Mouse (Mus musculus): Measurements from ENCODE around the gene Cdh5. TPM values are rescaled to one million over a fixed set of nuclear protein-coding genes. Genes with fewer than 3 reads are reported as not detected.
"Not testable (repeated sequence)": the region's sequence is repeated elsewhere in the genome, so short reads cannot be mapped to it uniquely, and the experiment has no call there.

The Cdh5 gene
- polyA plus RNA-seq, 1 experiment, result 9.9 TPM

DNA sequence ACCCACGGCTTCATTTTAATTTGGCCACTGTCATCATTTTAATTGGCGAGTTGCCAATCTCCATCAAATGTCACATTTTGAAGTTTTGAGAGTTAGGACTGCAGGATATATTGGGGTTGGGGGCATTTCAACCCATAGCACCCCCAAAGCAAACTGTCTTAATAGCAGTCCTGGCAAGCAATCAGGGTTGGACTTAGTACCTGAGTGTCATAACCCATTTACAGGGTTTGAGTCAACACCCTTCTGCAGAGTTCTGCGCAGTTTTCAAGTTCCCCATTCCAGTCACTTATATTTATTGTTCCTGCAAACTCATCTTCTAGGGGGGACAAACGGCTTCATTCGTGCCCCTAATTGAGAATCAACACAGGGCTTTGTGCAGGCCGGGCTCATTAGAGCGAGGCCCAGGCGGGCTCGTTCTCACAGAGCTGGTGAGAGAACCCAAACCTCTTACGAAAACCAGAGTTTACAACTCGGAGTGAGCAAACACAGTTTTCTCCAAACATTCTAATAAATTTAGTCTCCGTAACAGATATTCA, 34.0 kb upstream of the Cdh5 start:
- Histone ChIP-seq H3K4me3 (replicated peaks; ENCODE audit: insufficient read depth, low read depth, low read length) (no peak overlapping the region), H3K27me3 (ENCODE audit: control insufficient read depth, insufficient read depth, low read length) (no peaks in the 10 kb centered on the region; the same call in 1 of the 2 replicates), H3K4me1 (ENCODE audit: control insufficient read depth, insufficient read depth, low read length) (peaks cover 12% of the 10 kb centered on the region), H3K27ac (ENCODE audit: insufficient read depth, low read length) (no peak overlapping the region)
- WGBS, result 81% methylated on average over 12 of the region's 12 CpGs
- no peak for DNase-seq
- TF ChIP-seq POLR2A (IDR thresholded peaks at IDR 0.05; ENCODE audit: borderline replicate concordance, insufficient read depth, low read length) (no peak), CTCF (IDR thresholded peaks at IDR 0.05; ENCODE audit: borderline replicate concordance, insufficient read depth, low read depth, low read length) (no peak)

DNA sequence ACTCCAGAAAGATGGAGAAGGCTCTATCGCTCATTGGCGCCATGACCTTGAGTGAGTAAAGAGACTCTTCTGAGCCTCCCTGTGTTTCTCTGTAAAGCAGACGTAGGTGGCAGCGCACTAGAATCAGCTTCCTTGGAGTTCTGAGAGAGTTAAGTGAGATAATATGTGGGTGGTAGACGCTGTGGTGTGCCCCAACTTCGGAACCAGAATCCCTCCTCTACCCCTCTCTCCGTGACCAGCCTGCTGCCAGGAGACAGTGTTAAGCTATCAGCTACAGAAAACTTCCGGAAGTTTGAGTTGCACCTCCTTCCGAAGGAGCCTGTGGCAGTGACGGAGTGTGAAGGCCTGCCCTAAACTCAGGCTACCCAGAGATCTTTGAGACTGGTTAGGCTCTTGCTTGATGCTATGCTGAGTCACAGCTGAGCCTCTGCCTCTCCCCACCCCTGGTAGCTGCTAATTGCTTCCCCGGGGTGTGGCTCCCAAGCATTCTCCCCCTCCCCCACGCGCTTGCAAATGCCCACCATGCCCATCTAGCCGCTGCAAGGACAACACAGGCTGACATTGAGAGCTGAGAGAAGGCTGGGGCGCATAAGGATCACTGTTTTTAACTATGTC, 32.9 kb upstream of the Cdh5 start:
- no peak for DNase-seq
- no peak overlapping the region for H3K27ac ChIP-seq (ENCODE audit: insufficient read depth, low read length)
- TF ChIP-seq CTCF (IDR thresholded peaks at IDR 0.05; ENCODE audit: borderline replicate concordance, insufficient read depth, low read depth, low read length), result no peak
- TF ChIP-seq POLR2A (IDR thresholded peaks at IDR 0.05; ENCODE audit: borderline replicate concordance, insufficient read depth, low read length), result no peak
- no peaks in the 10 kb centered on the region; the same call in 1 of the 2 replicates for H3K27me3 ChIP-seq (ENCODE audit: control insufficient read depth, insufficient read depth, low read length)
- WGBS, result 90% methylated on average over 15 of the region's 15 CpGs
- H3K4me1 ChIP-seq (ENCODE audit: control insufficient read depth, insufficient read depth, low read length), result peaks cover 12% of the 10 kb centered on the region
- no peak overlapping the region for H3K4me3 ChIP-seq (replicated peaks; ENCODE audit: insufficient read depth, low read depth, low read length)

DNA sequence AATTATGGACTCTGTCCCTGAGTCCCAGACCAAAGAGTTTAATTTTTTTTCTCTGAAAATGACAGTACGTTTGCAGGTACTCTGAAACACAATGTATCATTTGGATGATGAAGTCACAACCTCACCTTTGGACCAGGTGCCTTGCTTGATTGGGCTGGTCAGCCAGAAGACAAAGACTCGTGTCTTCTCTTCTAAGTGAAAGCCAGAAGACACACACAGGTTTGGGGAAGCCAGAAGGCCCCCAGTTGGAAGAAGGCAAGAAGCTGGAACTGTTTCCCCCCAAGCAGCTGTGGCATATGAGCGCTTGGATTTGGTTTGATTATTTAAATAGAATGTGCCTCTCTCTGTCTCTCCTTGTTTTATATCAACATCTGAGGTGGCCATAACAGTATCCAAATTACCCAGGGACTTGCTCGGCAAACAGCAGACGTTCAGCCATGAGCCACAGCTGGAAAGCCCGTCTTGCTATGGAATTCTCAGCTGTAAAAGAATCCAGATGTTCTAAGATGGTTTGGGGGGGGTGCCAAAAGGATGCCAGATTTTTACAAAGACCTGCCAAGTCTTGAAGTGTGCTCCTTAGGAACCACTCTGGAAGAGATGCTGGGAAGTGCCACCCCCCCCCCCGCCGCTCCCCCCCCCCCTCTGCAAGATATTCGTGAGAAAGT, 31.1 kb upstream of the Cdh5 start:
- not testable (repeated sequence) for H3K4me3 ChIP-seq (replicated peaks; ENCODE audit: insufficient read depth, low read depth, low read length); H3K27ac ChIP-seq (ENCODE audit: insufficient read depth, low read length); H3K27me3 ChIP-seq (ENCODE audit: control insufficient read depth, insufficient read depth, low read length); DNase-seq; H3K4me1 ChIP-seq (ENCODE audit: control insufficient read depth, insufficient read depth, low read length)
- WGBS, result 54% methylated on average over 9 of the region's 9 CpGs

DNA sequence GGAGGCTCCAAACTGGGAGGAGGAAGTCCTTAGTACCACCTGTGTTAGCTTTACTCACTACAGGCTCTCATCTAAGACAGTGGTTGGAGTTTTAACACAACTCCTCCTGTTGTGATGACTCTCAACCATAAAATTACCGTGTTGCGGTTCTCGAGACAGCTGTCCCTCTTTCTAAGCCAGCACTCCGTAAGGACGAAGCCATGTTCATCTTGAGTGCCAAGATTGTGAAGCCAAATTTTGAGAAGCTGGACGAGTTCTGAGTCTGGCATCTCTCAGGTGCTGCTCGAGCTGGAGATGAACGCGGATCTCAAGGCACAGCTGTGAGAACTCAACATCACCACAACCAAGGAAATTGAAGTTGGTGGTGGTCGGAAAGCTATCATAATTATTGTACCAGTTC, 30.5 kb upstream of the Cdh5 start:
- Histone ChIP-seq H3K27me3 (ENCODE audit: control insufficient read depth, insufficient read depth, low read length) (no peaks in the 10 kb centered on the region; the same call in 1 of the 2 replicates), H3K4me3 (replicated peaks; ENCODE audit: insufficient read depth, low read depth, low read length) (no peak overlapping the region), H3K4me1 (ENCODE audit: control insufficient read depth, insufficient read depth, low read length) (peaks cover 7% of the 10 kb centered on the region), H3K27ac (ENCODE audit: insufficient read depth, low read length) (no peak overlapping the region)
- 12% methylated on average over 10 of the region's 10 CpGs for WGBS
- no peak for DNase-seq
- TF ChIP-seq CTCF (IDR thresholded peaks at IDR 0.05; ENCODE audit: borderline replicate concordance, insufficient read depth, low read depth, low read length), result no peak
- no peak for TF ChIP-seq POLR2A (IDR thresholded peaks at IDR 0.05; ENCODE audit: borderline replicate concordance, insufficient read depth, low read length)

DNA sequence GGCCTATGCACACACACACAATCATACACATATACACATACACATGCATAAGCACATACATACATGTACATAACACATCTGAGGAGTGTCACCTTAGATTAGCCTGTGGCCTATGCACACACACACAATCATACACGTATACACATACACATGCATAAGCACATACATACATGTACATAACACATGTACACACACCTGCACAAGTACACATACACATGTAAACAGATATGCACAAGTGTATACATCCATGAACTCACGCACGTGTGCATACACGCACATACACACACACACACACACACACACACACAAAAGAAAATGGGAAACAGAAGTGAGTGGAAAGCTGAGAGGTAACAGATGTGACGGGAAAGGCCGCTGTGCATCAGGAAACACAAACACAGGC, 26.3 kb upstream of the Cdh5 start:
- DNase-seq, result no peak
- no peak overlapping the region for H3K4me3 ChIP-seq (replicated peaks; ENCODE audit: insufficient read depth, low read depth, low read length)
- WGBS, result 98% methylated on average over 6 of the region's 6 CpGs
- H3K27me3 ChIP-seq (ENCODE audit: control insufficient read depth, insufficient read depth, low read length), result no peaks in the 10 kb centered on the region; the same call in 1 of the 2 replicates
- H3K27ac ChIP-seq (ENCODE audit: insufficient read depth, low read length), result no peak overlapping the region
- no peak for TF ChIP-seq CTCF (IDR thresholded peaks at IDR 0.05; ENCODE audit: borderline replicate concordance, insufficient read depth, low read depth, low read length)
- TF ChIP-seq POLR2A (IDR thresholded peaks at IDR 0.05; ENCODE audit: borderline replicate concordance, insufficient read depth, low read length), result no peak
- H3K4me1 ChIP-seq (ENCODE audit: control insufficient read depth, insufficient read depth, low read length), result no peaks in the 10 kb centered on the region

DNA sequence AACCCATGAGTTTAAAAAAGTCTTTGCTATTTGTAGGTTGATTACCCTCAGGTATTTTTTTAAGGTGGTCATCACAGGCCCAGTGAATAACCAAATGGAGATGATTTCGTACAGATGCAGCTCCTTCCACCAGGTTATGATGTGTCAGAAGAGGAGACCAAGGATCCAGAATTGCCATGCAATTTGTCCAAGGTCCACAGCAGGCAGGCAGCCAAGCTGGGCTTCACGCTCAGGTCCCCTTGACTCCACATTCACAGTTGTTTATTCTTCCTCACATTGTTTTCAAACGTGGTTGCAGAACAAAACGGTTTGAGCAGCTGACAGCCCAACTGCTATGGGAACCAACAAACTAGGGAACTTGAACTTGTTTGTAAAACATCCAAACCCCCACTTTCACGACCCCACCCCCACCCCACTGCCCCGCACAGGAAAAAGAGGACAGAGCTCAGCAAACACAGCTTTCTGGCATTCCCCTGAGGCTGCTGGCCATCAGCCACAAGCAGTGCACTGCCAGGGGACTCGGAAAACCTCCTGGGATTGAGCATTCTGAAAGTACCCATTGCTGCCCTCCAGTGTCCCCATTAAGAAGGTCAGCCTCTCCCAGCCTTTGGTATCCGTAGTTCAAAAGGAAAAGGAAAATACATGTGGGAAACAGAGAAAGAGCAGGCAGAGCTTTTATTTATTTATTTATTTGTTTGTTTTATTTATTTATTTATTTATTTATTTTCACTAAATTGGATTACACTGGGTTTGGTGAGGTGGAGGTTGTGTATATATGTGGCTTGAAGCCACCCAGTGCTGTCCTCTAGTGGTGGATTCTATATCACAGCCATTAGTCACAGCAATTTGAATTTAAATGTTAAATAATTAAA, 24.6 kb upstream of the Cdh5 start:
- WGBS, result 23% methylated on average over 8 of the region's 8 CpGs
- no peak for TF ChIP-seq POLR2A (IDR thresholded peaks at IDR 0.05; ENCODE audit: borderline replicate concordance, insufficient read depth, low read length)
- TF ChIP-seq CTCF (IDR thresholded peaks at IDR 0.05; ENCODE audit: borderline replicate concordance, insufficient read depth, low read depth, low read length), result no peak
- peak; percentile 37 to 50 for DNase-seq
- H3K4me3 ChIP-seq (replicated peaks; ENCODE audit: insufficient read depth, low read depth, low read length), result no peak overlapping the region
- no peaks in the 10 kb centered on the region; the same call in 1 of the 2 replicates for H3K27me3 ChIP-seq (ENCODE audit: control insufficient read depth, insufficient read depth, low read length)
- H3K27ac ChIP-seq (ENCODE audit: insufficient read depth, low read length), result no peak overlapping the region
- H3K4me1 ChIP-seq (ENCODE audit: control insufficient read depth, insufficient read depth, low read length), result no peaks in the 10 kb centered on the region

DNA sequence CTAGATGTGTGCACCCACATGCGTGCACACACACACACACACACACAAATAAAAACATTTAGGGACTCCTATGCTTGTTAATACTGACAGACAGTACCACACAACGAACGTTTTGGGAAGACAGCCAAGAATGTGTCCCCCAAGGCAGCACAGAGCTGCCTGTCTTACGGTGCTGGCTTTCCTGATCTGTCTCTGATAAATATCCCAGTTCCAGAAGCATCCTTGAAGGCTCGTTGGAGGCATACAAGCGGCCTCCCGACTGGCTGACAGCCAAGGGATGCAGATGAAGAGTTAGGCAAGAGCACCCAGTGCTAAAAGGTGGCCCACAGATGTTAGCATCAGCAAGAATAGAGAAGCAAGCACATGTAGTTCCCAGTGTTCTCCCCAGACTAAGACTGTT, 23.3 kb upstream of the Cdh5 start:
- Histone ChIP-seq H3K4me1 (ENCODE audit: control insufficient read depth, insufficient read depth, low read length) (no peaks in the 10 kb centered on the region), H3K27ac (ENCODE audit: insufficient read depth, low read length) (no peak overlapping the region), H3K27me3 (ENCODE audit: control insufficient read depth, insufficient read depth, low read length) (no peaks in the 10 kb centered on the region), H3K4me3 (replicated peaks; ENCODE audit: insufficient read depth, low read depth, low read length) (no peak overlapping the region)
- 25% methylated on average over 7 of the region's 7 CpGs for WGBS
- TF ChIP-seq POLR2A (IDR thresholded peaks at IDR 0.05; ENCODE audit: borderline replicate concordance, insufficient read depth, low read length) (no peak), CTCF (IDR thresholded peaks at IDR 0.05; ENCODE audit: borderline replicate concordance, insufficient read depth, low read depth, low read length) (no peak)
- no peak for DNase-seq
